Mouse (Mus musculus) liver, embryonic 14.5 days (tissue): Measurements from ENCODE around the gene Pmepa1.

Experiments
- CTCF ChIP-seq: IDR thresholded peaks from 2 replicates; pipeline ENCODE4 v1.5.1; 2016; ENCODE audit warnings: antibody characterized with exemption, low read depth, control low read depth
- EP300 ChIP-seq: IDR thresholded peaks from 2 replicates; pipeline ENCODE4 v1.6.1; 2016; ENCODE audit warnings: antibody characterized with exemption, low read depth

DNA sequence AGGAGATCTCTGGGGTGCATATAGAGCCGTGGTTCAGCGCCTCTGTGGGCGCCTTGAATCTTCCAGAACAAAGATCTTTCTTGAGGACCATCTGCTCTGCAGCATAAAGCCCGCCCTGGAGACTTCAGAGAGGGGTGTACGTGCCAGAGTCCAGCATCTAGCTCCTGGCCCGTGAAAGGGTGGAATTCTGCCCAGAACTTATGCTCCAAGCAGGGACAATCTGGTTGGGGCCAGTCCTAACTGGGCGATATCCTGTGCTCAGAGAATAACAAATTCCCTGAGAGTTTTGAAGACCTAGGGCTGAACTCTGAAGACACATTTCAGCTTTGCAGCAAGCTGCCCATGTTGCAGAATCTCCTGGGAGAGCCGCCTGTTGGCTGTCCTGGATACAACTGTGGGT, 98.4 kb downstream of the Pmepa1 start:
- TF ChIP-seq CTCF, result no peak
- no peak for TF ChIP-seq EP300
